ENCODE assay signal across 21 mouse cellular contexts in the genomic region with DNA sequence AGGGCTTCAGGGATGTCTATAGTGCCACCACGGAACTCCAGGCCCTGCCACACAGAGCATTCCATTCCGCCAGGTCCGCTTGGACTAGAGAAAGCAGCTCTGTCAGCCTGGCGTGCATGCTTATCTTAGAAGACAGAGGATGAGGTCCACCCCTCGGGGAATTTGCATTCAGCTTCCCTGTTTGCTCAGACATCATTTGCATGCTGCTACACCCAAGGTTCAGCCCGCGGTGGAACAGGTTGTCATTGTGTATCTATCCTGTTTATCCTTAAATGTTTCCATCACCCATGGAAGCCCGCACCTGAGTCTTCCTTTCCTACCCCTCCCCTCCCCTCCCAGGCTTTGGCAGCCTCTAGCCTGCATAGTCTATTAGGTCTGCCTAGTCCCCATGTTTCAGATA. TPM values are rescaled to one million over a fixed set of nuclear protein-coding genes. Genes with fewer than 3 reads are reported as not detected.
DNase-seq lines count a peak whose midpoint lies in the region; ATAC-seq lines count a peak whose summit lies in the region.
"Had no signal": no experiment of that assay in that cellular context is flagged by ENCODE, and none has a peak within 500 bp of the region (broad histone marks: within the 10 kb centered on the region; RNA-seq: fewer than 3 reads in every experiment).

No protein-coding gene starts in this region.

- H3K4me3 ChIP-seq in embryonic facial prominence, embryonic 14.5 days (ENCODE audit: low read depth, low read length), result no peak overlapping the region
- no peak overlapping the region for H3K4me3 ChIP-seq in embryonic facial prominence, embryonic 10.5 days
- H3K4me3 ChIP-seq in intestine, embryonic 15.5 days (replicated peaks), result no peak overlapping the region
- H3K4me3 ChIP-seq: hindbrain, embryonic 10.5 days; limb, embryonic 12.5 days had no signal

- no peak overlapping the region for H3K27ac ChIP-seq in embryonic facial prominence, embryonic 14.5 days (replicated peaks; ENCODE audit: low read depth, low read length)
- no peak overlapping the region for H3K27ac ChIP-seq in embryonic facial prominence, embryonic 10.5 days (replicated peaks)
- peak overlapping the region; percentile 55; the same call in 1 of the 2 replicates for H3K27ac ChIP-seq in intestine, embryonic 15.5 days
- H3K27ac ChIP-seq: hindbrain, embryonic 10.5 days; limb, embryonic 12.5 days; liver, embryonic 14.5 days; macrophage had no signal

- WGBS in embryonic facial prominence, embryonic 14.5 days, result 48% methylated on average over 8 of the region's 8 CpGs
- 46% methylated on average over 8 of the region's 8 CpGs for WGBS in embryonic facial prominence, embryonic 10.5 days
- WGBS in intestine, embryonic 15.5 days, result 41% methylated on average over 8 of the region's 8 CpGs

- H3K4me2 ChIP-seq in embryonic facial prominence, embryonic 14.5 days (ENCODE audit: low read depth, low read length), result no peak overlapping the region
- peak overlapping the region; percentile 16; the same call in 1 of the 2 replicates for H3K4me2 ChIP-seq in intestine, embryonic 15.5 days (replicated peaks)
- H3K4me2 ChIP-seq: heart, embryonic 11.5 days; limb, embryonic 12.5 days had no signal

- ATAC-seq in embryonic facial prominence, embryonic 14.5 days (ENCODE audit: low read depth), result no peak
- ATAC-seq in intestine, embryonic 15.5 days, result peak; percentile 75
- ATAC-seq: forebrain, embryonic 14.5 days; midbrain, embryonic 16.5 days had no signal

- H3K9ac ChIP-seq in embryonic facial prominence, embryonic 14.5 days (ENCODE audit: low read depth, low read length), result no peak overlapping the region
- H3K9ac ChIP-seq in intestine, embryonic 15.5 days, result no peak overlapping the region
- H3K9ac ChIP-seq: limb, embryonic 12.5 days; liver, embryonic 14.5 days had no signal

- 0 out of 2 replicates have a peak, but pooled peaks cover 9% of the 10 kb centered on the region for H3K36me3 ChIP-seq in embryonic facial prominence, embryonic 14.5 days (ENCODE audit: control insufficient read depth, insufficient read depth, low read length)
- peaks cover 12% of the 10 kb centered on the region for H3K36me3 ChIP-seq in embryonic facial prominence, embryonic 10.5 days (replicated peaks)
- H3K36me3 ChIP-seq in intestine, embryonic 15.5 days, result 0 out of 2 replicates have a peak, but pooled peaks cover 3% of the 10 kb centered on the region
- H3K36me3 ChIP-seq: G1E had no signal

- H3K9me3 ChIP-seq in embryonic facial prominence, embryonic 14.5 days (ENCODE audit: control insufficient read depth, low read length), result peaks cover 9% of the 10 kb centered on the region
- peaks cover 9% of the 10 kb centered on the region for H3K9me3 ChIP-seq in embryonic facial prominence, embryonic 10.5 days
- H3K9me3 ChIP-seq in intestine, embryonic 15.5 days, result no peaks in the 10 kb centered on the region

- no peaks in the 10 kb centered on the region for H3K27me3 ChIP-seq in embryonic facial prominence, embryonic 14.5 days (replicated peaks; ENCODE audit: control insufficient read depth, insufficient read depth, low read length)
- peaks cover 8% of the 10 kb centered on the region; the same call in 1 of the 2 replicates for H3K27me3 ChIP-seq in embryonic facial prominence, embryonic 10.5 days (replicated peaks; ENCODE audit: low read depth, poor library complexity, severe bottlenecking)
- H3K27me3 ChIP-seq in intestine, embryonic 15.5 days (replicated peaks), result no peaks in the 10 kb centered on the region
- H3K27me3 ChIP-seq: limb, embryonic 12.5 days had no signal

- DNase-seq in embryonic facial prominence, embryonic 14.5 days (ENCODE audit: low spot score), result peak; percentile 48
- no peak for DNase-seq in embryonic facial prominence, embryonic 10.5 days (ENCODE audit: low spot score)
- DNase-seq in retina, postnatal 1 day, result peak; percentile 53
- no peak for DNase-seq in retina, embryonic 14.5 days (ENCODE audit: low spot score)
- peak; percentile 26 for DNase-seq in yolk sac, embryonic 10.5 days (ENCODE audit: low spot score)
- DNase-seq in kidney, postnatal 36 days, result no peak
- no peak for DNase-seq in kidney, postnatal 10 days
- DNase-seq: adrenal gland, postnatal 25 days; cerebellum, adult 9-10 months; kidney, postnatal 4 days; layer of hippocampus, postnatal 36 days; thymus, postnatal 14 days had no signal

- H3K4me1 ChIP-seq in embryonic facial prominence, embryonic 14.5 days (ENCODE audit: control insufficient read depth, insufficient read depth, low read length), result no peaks in the 10 kb centered on the region
- peaks cover 54% of the 10 kb centered on the region for H3K4me1 ChIP-seq in embryonic facial prominence, embryonic 10.5 days
- H3K4me1 ChIP-seq in intestine, embryonic 15.5 days (replicated peaks), result peaks cover 35% of the 10 kb centered on the region

RNA-seq across cellular contexts. Expression of gene Pde9a, which starts 38.8 kb away (rescaled TPM):
- polyA plus RNA-seq in embryonic facial prominence, embryonic 14.5 days (2014; fragmentation: Nextera tagmentation; extraction: Ambion mirVana), result 14.5 and 18.7 TPM in 2 replicates
- polyA plus RNA-seq in embryonic facial prominence, embryonic 10.5 days (2016; fragmentation: Nextera tagmentation; extraction: Ambion mirVana), result 16.9 and 18.9 TPM in 2 replicates
- polyA plus RNA-seq in intestine, embryonic 15.5 days (2015; fragmentation: Nextera tagmentation; extraction: Ambion mirVana), result 52.0 and 55.3 TPM in 2 replicates
- polyA plus RNA-seq: G1E, macrophage had no signal

Comparison
In these comparisons a context has a peak if more than half of its experiments do, and no peak if none do; other contexts are left out.
1. DNase-seq: peak in embryonic facial prominence, embryonic 14.5 days (single experiment), retina, postnatal 1 day (single experiment) and yolk sac, embryonic 10.5 days (single experiment); none in embryonic facial prominence, embryonic 10.5 days (single experiment), retina, embryonic 14.5 days (single experiment), kidney, postnatal 36 days (0 of 2) and kidney, postnatal 10 days (single experiment).